Mouse (Mus musculus): ENCODE results near the gene Apoc4.

DNA sequence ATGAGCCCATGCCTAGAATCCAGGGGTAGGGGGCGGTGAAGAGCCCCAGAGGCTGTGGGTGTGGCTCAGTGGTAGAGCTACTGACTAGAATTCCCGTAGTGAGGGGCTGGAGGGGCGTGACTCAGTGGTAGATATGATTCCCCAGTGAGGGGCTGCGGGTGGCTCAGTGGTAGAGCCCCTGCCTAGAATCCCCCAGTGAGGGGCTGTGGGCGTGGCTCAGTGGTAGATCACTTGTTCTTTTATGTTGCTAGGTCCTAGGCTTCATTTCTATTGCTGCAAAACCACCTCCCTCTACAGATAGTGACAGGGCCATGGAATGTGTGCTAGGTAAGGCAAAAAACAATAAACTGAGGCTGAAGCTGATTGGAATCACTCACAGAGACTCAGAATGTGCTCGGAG lies 14.6 kb upstream of the Apoc4 start:
- TF ChIP-seq CTCF (conservative IDR thresholded peaks at IDR 0.05; ENCODE audit: insufficient read depth, insufficient read length, low read depth, low read length): no peak
- TF ChIP-seq POLR2A (IDR thresholded peaks at IDR 0.05; ENCODE audit: low read depth, low read length): no peak
